Mouse (Mus musculus): ENCODE data around the gene Dpp8. TPM values are rescaled to one million over a fixed set of nuclear protein-coding genes. Genes with fewer than 3 reads are reported as not detected.

Dpp8 gene
- polyA plus RNA-seq, 1 experiment: 45.3 TPM

DNA sequence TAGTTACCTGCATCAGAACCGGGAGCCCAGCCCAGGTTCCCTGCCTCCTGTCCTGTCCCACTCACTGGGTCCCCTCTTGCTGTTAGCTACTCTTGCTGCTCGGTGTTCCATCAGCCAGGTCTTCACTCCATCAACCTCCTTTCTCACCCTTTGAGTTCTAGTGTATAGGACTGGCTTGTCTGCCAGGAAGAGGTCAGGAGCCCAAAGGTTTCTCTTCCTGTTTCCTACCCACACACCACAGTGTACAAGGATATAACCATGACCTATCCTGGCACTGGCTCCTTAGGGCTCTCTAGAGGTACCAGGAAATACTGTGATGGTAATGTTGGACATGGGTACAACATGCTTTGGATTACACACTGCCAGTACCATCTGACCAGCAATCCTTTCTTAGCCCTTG lies 81.5 kb downstream of the Dpp8 start:
- no peaks in the 10 kb centered on the region for H3K4me1 ChIP-seq (ENCODE audit: control insufficient read depth, insufficient read depth, low read length)
- H3K36me3 ChIP-seq (ENCODE audit: control insufficient read depth, insufficient read depth, low read length): no peaks in the 10 kb centered on the region
- no peak overlapping the region for H3K4me3 ChIP-seq (ENCODE audit: insufficient read depth, low read depth, low read length)
- WGBS: 92% methylated on average over 2 of the region's 2 CpGs
- DNase-seq: no peak
- no peak overlapping the region for H3K27ac ChIP-seq (ENCODE audit: insufficient read depth, low read depth, low read length)
- TF ChIP-seq CTCF (conservative IDR thresholded peaks at IDR 0.05; ENCODE audit: insufficient read depth, insufficient read length, low read depth, low read length) (no peak), POLR2A (IDR thresholded peaks at IDR 0.05; ENCODE audit: low read depth, low read length) (no peak)
- no peaks in the 10 kb centered on the region for H3K27me3 ChIP-seq (replicated peaks; ENCODE audit: control insufficient read depth, insufficient read depth, low read length)

GRCm38 (mm10) chr9:65115891-65116290 lies 83.7 kb downstream of the Dpp8 start:
- no peak for TF ChIP-seq CTCF (conservative IDR thresholded peaks at IDR 0.05; ENCODE audit: insufficient read depth, insufficient read length, low read depth, low read length)
- DNase-seq: no peak
- 91% methylated on average over 2 of the region's 2 CpGs for WGBS
- no peaks in the 10 kb centered on the region for H3K4me1 ChIP-seq (ENCODE audit: control insufficient read depth, insufficient read depth, low read length)
- no peaks in the 10 kb centered on the region for H3K27me3 ChIP-seq (replicated peaks; ENCODE audit: control insufficient read depth, insufficient read depth, low read length)
- H3K36me3 ChIP-seq (ENCODE audit: control insufficient read depth, insufficient read depth, low read length): no peaks in the 10 kb centered on the region
- no peak overlapping the region for H3K27ac ChIP-seq (ENCODE audit: insufficient read depth, low read depth, low read length)
- H3K4me3 ChIP-seq (ENCODE audit: insufficient read depth, low read depth, low read length): no peak overlapping the region

DNA sequence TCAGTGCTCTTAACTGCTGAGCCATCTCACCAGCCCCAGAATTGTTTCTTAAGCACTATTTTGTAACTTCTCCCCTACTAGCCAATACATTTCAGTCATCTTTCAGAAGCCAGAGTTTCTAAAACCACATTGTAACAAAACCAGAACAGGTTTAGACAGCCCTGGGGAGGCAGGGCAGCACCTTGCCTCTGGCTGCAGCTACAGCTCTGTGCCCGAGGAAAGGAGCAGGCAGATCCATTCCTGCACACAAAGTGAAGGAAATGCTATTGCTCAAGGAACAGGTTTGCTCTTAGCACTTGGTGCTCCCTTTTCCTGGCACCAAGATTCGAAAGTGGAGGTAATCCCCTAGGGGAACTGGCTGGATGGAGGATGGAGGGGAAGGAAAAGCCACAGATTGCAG lies 85.3 kb downstream of the Dpp8 start:
- no peak for DNase-seq
- 69% methylated on average over 2 of the region's 2 CpGs for WGBS

DNA sequence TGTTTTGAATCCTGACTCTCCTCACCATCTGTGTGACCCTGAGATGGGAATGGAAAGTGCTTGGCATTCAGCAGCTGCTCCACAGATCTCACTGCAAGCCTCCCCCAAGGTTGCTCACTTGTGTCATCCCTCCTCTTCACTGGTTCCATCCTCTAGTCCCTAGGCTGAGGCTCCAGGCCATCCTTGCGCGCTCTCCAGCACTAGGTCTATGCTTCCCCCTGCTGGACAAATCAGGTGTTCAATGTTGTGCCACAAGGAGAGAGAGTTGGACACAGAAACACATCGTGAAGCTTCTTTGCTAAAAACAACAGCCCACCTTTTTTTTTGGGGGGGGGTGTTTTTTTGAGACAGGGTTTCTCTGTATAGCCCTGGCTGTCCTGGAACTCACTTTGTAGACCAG lies 88.7 kb downstream of the Dpp8 start:
- Histone ChIP-seq H3K4me3 (ENCODE audit: insufficient read depth, low read depth, low read length) (no peak overlapping the region), H3K4me1 (ENCODE audit: control insufficient read depth, insufficient read depth, low read length) (no peaks in the 10 kb centered on the region), H3K36me3 (ENCODE audit: control insufficient read depth, insufficient read depth, low read length) (no peaks in the 10 kb centered on the region), H3K27ac (ENCODE audit: insufficient read depth, low read depth, low read length) (no peak overlapping the region), H3K27me3 (replicated peaks; ENCODE audit: control insufficient read depth, insufficient read depth, low read length) (no peaks in the 10 kb centered on the region; the same call in 1 of the 2 replicates)
- TF ChIP-seq POLR2A (IDR thresholded peaks at IDR 0.05; ENCODE audit: low read depth, low read length) (no peak), CTCF (conservative IDR thresholded peaks at IDR 0.05; ENCODE audit: insufficient read depth, insufficient read length, low read depth, low read length) (peak; percentile 86)
- WGBS: 13% methylated on average over 3 of the region's 3 CpGs
- DNase-seq: peak; percentile 64

More for the DNA sequence above, 85.3 kb downstream of the Dpp8 start:
- TF ChIP-seq CTCF (conservative IDR thresholded peaks at IDR 0.05; ENCODE audit: insufficient read depth, insufficient read length, low read depth, low read length): no peak
- no peak for TF ChIP-seq POLR2A (IDR thresholded peaks at IDR 0.05; ENCODE audit: low read depth, low read length)
- H3K27ac ChIP-seq (ENCODE audit: insufficient read depth, low read depth, low read length): no peak overlapping the region
- no peaks in the 10 kb centered on the region for H3K4me1 ChIP-seq (ENCODE audit: control insufficient read depth, insufficient read depth, low read length)
- no peaks in the 10 kb centered on the region for H3K27me3 ChIP-seq (replicated peaks; ENCODE audit: control insufficient read depth, insufficient read depth, low read length)
- no peak overlapping the region for H3K4me3 ChIP-seq (ENCODE audit: insufficient read depth, low read depth, low read length)
- H3K36me3 ChIP-seq (ENCODE audit: control insufficient read depth, insufficient read depth, low read length): no peaks in the 10 kb centered on the region

GRCm38 (mm10) chr9:65122545-65122944 lies 90.3 kb downstream of the Dpp8 start:
- no peak overlapping the region for H3K27ac ChIP-seq (ENCODE audit: insufficient read depth, low read depth, low read length)
- H3K4me3 ChIP-seq (ENCODE audit: insufficient read depth, low read depth, low read length): no peak overlapping the region
- no peak for TF ChIP-seq CTCF (conservative IDR thresholded peaks at IDR 0.05; ENCODE audit: insufficient read depth, insufficient read length, low read depth, low read length)
- 27% methylated on average over 18 of the region's 18 CpGs for WGBS
- no peaks in the 10 kb centered on the region; the same call in 1 of the 2 replicates for H3K27me3 ChIP-seq (replicated peaks; ENCODE audit: control insufficient read depth, insufficient read depth, low read length)
- no peaks in the 10 kb centered on the region for H3K4me1 ChIP-seq (ENCODE audit: control insufficient read depth, insufficient read depth, low read length)
- no peak for DNase-seq
- no peaks in the 10 kb centered on the region for H3K36me3 ChIP-seq (ENCODE audit: control insufficient read depth, insufficient read depth, low read length)

GRCm38 (mm10) chr9:65123552-65124168 lies 91.4 kb downstream of the Dpp8 start:
- Histone ChIP-seq H3K27me3 (replicated peaks; ENCODE audit: control insufficient read depth, insufficient read depth, low read length) (no peaks in the 10 kb centered on the region; the same call in 1 of the 2 replicates), H3K4me3 (ENCODE audit: insufficient read depth, low read depth, low read length) (peak overlapping the region; percentile 21; the same call in 1 of the 2 replicates), H3K4me1 (ENCODE audit: control insufficient read depth, insufficient read depth, low read length) (no peaks in the 10 kb centered on the region), H3K36me3 (ENCODE audit: control insufficient read depth, insufficient read depth, low read length) (no peaks in the 10 kb centered on the region), H3K27ac (ENCODE audit: insufficient read depth, low read depth, low read length) (no peak overlapping the region)
- peak; percentile 43 for DNase-seq
- TF ChIP-seq POLR2A (IDR thresholded peaks at IDR 0.05; ENCODE audit: low read depth, low read length): no peak
- TF ChIP-seq CTCF (conservative IDR thresholded peaks at IDR 0.05; ENCODE audit: insufficient read depth, insufficient read length, low read depth, low read length): no peak; the same call in 1 of the 2 replicates
- WGBS: 6% methylated on average over 48 of the region's 48 CpGs

- Histone ChIP-seq H3K36me3 (ENCODE audit: control insufficient read depth, insufficient read depth, low read length) (no peaks in the 10 kb centered on the region), H3K4me3 (ENCODE audit: insufficient read depth, low read depth, low read length) (no peak overlapping the region), H3K27me3 (replicated peaks; ENCODE audit: control insufficient read depth, insufficient read depth, low read length) (no peaks in the 10 kb centered on the region; the same call in 1 of the 2 replicates), H3K4me1 (ENCODE audit: control insufficient read depth, insufficient read depth, low read length) (no peaks in the 10 kb centered on the region), H3K27ac (ENCODE audit: insufficient read depth, low read depth, low read length) (no peak overlapping the region)
- DNase-seq: peak; percentile 30
- no peak for TF ChIP-seq POLR2A (IDR thresholded peaks at IDR 0.05; ENCODE audit: low read depth, low read length)
- no peak; the same call in 1 of the 2 replicates for TF ChIP-seq CTCF (conservative IDR thresholded peaks at IDR 0.05; ENCODE audit: insufficient read depth, insufficient read length, low read depth, low read length)
- 21% methylated on average over 25 of the region's 25 CpGs for WGBS
Measured at GRCm38 (mm10) chr9:65128123-65128815, 96.1 kb downstream of the Dpp8 start.
